8 mouse cellular contexts compared by ENCODE assay signal in the genomic region with DNA sequence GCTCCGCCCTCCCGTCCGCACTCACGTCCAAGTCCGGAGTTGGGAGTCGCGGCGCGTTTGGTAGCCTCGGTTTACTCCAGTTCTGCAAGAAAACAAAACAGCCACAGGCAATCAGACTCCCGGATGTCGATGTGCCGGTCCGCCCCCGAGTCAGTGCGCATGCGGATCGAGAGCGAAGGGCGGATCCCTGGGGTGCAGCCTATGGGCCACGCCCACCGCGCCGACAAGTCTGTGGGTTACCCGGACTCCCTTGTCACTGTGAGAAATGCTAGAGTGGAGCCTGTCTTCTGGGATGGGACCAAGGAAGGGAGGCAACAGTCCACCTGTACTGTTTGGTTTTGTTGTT. TPM values are rescaled to one million over a fixed set of nuclear protein-coding genes. Genes with fewer than 3 reads are reported as not detected.
DNase-seq lines count a peak whose midpoint lies in the region; ATAC-seq lines count a peak whose summit lies in the region.

TSS of gene Tmem50a (minus strand) at position 161 of the 346 bp plus-strand sequence.

- no peaks in the 10 kb centered on the region for H3K27me3 ChIP-seq in hindbrain, embryonic 15.5 days

- no peaks in the 10 kb centered on the region for H3K9me3 ChIP-seq in hindbrain, embryonic 15.5 days

- ATAC-seq in hindbrain, embryonic 15.5 days (ENCODE audit: low FRiP score, low read depth), result peak; percentile 91

- peaks cover 21% of the 10 kb centered on the region for H3K4me1 ChIP-seq in hindbrain, embryonic 15.5 days (replicated peaks)

- peak within 1 kb of the TSS; percentile 60 for H3K4me3 ChIP-seq in hindbrain, embryonic 15.5 days

- no peaks in the 10 kb centered on the region; the same call in 1 of the 2 replicates for H3K36me3 ChIP-seq in hindbrain, embryonic 15.5 days

- DNase-seq in ZHBTc4 (ENCODE audit: low read depth, low spot score), result peak; percentile 97
- DNase-seq in cerebellum, postnatal 4 days (ENCODE audit: low spot score in 2 of 2), result peak; percentile 78 to 88
- DNase-seq in gastrocnemius, adult 18-20 months (ENCODE audit: low spot score), result peak; percentile 94
- peak; percentile 85 for DNase-seq in left cerebral cortex, adult 11 months (ENCODE audit: low spot score)
- DNase-seq in lung, postnatal 4 days, result peak; percentile 97
- peak; percentile 95 for DNase-seq in retina, postnatal 1 day
- peak; percentile 99 for DNase-seq in thymus, postnatal 4 days

- under 1% methylated on average over 25 of the region's 25 CpGs for WGBS in hindbrain, embryonic 15.5 days

- peak within 1 kb of the TSS; percentile 68 for H3K9ac ChIP-seq in hindbrain, embryonic 15.5 days

- peak within 1 kb of the TSS; percentile 84 for H3K27ac ChIP-seq in hindbrain, embryonic 15.5 days (replicated peaks)

- peak within 1 kb of the TSS; percentile 73 for H3K4me2 ChIP-seq in hindbrain, embryonic 15.5 days

RNA-seq across cellular contexts. Expression of gene Tmem50a, which starts in this region (rescaled TPM):
- total RNA-seq in gastrocnemius, adult 18-20 months (2021), result 10 to 100 TPM; 29.9 to 31.9 TPM
- polyA plus RNA-seq in hindbrain, embryonic 15.5 days (2015; fragmentation: Nextera tagmentation; extraction: Ambion mirVana), result 209 and 217 TPM in 2 replicates

Comparison
In these comparisons a context has a peak if more than half of its experiments do, and no peak if none do; other contexts are left out.
1. Peak in every context shown above with its lines: DNase-seq, ATAC-seq, H3K4me3 ChIP-seq and H3K27ac ChIP-seq.